Mouse (Mus musculus) CH12.LX (cell line): ENCODE data around the gene Cuta.

Experiments used
- CTCF ChIP-seq, 2 experiments: IDR thresholded peaks in 1 of 2; conservative IDR thresholded peaks in 1 of 2; 2 replicates each; pipeline ENCODE4 v1.5.1; 2011 to 2012; ENCODE audit warnings: low read depth in 2 of 2, low read length in 2 of 2, improper control_type of control experiment in 1 of 2, inconsistent platforms in 1 of 2, mild to moderate bottlenecking in 1 of 2, moderate library complexity in 1 of 2
- ELF1 ChIP-seq: IDR thresholded peaks from 2 replicates; pipeline ENCODE4 v1.6.1; 2014; ENCODE audit warnings: low read depth, mild to moderate bottlenecking, inconsistent platforms, low read length, improper control_type of control experiment
- ETS1 ChIP-seq: conservative IDR thresholded peaks from 2 replicates; pipeline ENCODE4 v1.6.1; 2012; ENCODE audit warnings: low read depth, mild to moderate bottlenecking, inconsistent platforms, low read length, improper control_type of control experiment, moderate library complexity
- JUN ChIP-seq: IDR thresholded peaks from 2 replicates; pipeline ENCODE4 v1.6.1; 2011; ENCODE audit warnings: low read depth, mild to moderate bottlenecking, low read length, improper control_type of control experiment, moderate library complexity; ENCODE audit not compliant: insufficient read depth
- MAFK ChIP-seq: IDR thresholded peaks from 2 replicates; pipeline ENCODE4 v1.6.1; 2011; ENCODE audit warnings: low read length, improper control_type of control experiment; ENCODE audit not compliant: insufficient replicate concordance
- POLR2A ChIP-seq: IDR thresholded peaks from 2 replicates; pipeline ENCODE4 v1.6.1; 2011; ENCODE audit warnings: low read depth, mild to moderate bottlenecking, improper control_type of control experiment, low read length
- SMC3 ChIP-seq: IDR thresholded peaks from 2 replicates; pipeline ENCODE4 v1.6.1; 2011; ENCODE audit warnings: low read depth, low read length, improper control_type of control experiment
- TBP ChIP-seq: conservative IDR thresholded peaks from 2 replicates; pipeline ENCODE4 v1.6.1; 2011; ENCODE audit warnings: low read depth, low read length, improper control_type of control experiment

DNA sequence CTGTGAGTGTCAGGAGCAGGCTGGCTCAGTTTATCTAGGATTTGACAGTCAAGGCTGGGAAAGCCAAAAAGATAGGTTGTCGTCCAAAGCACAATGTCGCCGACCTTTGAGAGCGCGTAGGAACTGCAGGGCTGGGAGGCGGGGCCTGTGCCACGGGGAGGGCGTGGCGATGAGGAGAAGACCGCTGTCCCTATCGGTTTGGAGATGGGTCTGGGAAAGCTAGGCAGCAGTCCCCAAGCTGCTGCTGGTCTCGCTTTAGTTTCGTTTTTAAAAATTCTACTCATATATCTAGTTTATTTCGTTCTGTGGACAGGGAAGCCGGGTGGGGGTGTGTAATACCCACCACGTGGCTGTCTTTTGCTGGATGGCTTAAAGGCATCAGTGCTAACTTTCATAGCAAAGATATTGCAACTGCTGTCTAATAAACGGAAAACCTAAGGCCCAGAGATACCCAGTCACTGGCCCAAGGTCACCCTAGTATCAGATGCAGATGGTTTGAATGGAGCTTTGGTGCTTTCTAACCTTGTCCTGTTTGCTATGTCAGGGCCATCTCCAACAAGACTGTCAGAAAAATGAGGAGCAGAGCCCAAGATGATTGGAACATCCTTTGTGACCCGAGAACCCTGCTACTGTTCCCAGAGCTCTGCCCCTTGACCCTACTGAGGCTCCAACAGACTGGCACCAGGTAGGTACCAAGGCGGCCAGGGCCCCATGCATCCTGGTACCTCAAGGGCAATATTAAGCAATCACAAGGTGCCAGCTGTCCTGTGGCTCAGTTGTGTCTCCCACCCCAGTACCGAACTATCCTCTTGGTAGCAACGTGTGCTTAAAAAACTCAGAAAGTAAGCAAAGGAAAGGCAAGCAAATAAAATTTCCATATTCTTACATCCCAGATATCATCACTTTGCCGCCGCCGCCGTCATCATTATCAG lies 54.1 kb downstream of the Cuta start:
- TF ChIP-seq ETS1, result no peak
- peak; percentile 67; the same call in 1 of the 2 replicates for TF ChIP-seq TBP
- TF ChIP-seq POLR2A, result peak; percentile 78
- TF ChIP-seq ELF1, result no peak
- TF ChIP-seq CTCF (conservative IDR thresholded peaks at IDR 0.05 in 1 of 2, IDR thresholded peaks at IDR 0.05 in 1 of 2; ENCODE audit: low read depth in 2 of 2, low read length in 2 of 2), result peak in 1 of 2 experiments; percentile 83; a peak in 2 of 4 replicates
- no peak for TF ChIP-seq JUN
- TF ChIP-seq SMC3, result peak; percentile 62
- TF ChIP-seq MAFK, result no peak
